ENCODE assay signal across 32 mouse cellular contexts in genomic region chr2:52817341-52817740, GRCm38 (mm10). TPM values are rescaled to one million over a fixed set of nuclear protein-coding genes. Genes with fewer than 3 reads are reported as not detected.
DNase-seq lines count a peak whose midpoint lies in the region; ATAC-seq and TF ChIP-seq lines count a peak whose summit lies in the region.
"Had no signal": no experiment of that assay in that cellular context is flagged by ENCODE, and none has a peak within 500 bp of the region (broad histone marks: within the 10 kb centered on the region; RNA-seq: fewer than 3 reads in every experiment).

No protein-coding gene starts in this region.

- no peak overlapping the region for H3K27ac ChIP-seq in layer of hippocampus, adult 2 months
- no peak overlapping the region for H3K27ac ChIP-seq in hindbrain, embryonic 13.5 days
- H3K27ac ChIP-seq: embryonic facial prominence, embryonic 10.5 days; embryonic facial prominence, embryonic 15.5 days; forebrain, embryonic 12.5 days; gastrocnemius, adult 2 months; heart, adult 2 months; heart, embryonic 13.5 days; hindbrain, embryonic 10.5 days; liver, embryonic 12.5 days; midbrain, embryonic 12.5 days; neural tube, embryonic 12.5 days had no signal

- no peak overlapping the region for H3K4me3 ChIP-seq in layer of hippocampus, adult 2 months
- H3K4me3 ChIP-seq in hindbrain, embryonic 13.5 days: no peak overlapping the region
- H3K4me3 ChIP-seq: embryonic facial prominence, embryonic 10.5 days; embryonic facial prominence, embryonic 15.5 days; forebrain, embryonic 12.5 days; gastrocnemius, adult 2 months; heart, adult 2 months; heart, embryonic 13.5 days; hindbrain, embryonic 10.5 days; liver, embryonic 12.5 days; megakaryocyte, embryonic 14.5 days; midbrain, embryonic 12.5 days; myocyte; neural tube, embryonic 12.5 days had no signal

- H3K36me3 ChIP-seq in hindbrain, embryonic 13.5 days: no peaks in the 10 kb centered on the region
- H3K36me3 ChIP-seq: embryonic facial prominence, embryonic 10.5 days; embryonic facial prominence, embryonic 15.5 days; forebrain, embryonic 12.5 days; heart, embryonic 13.5 days; hindbrain, embryonic 10.5 days; liver, embryonic 12.5 days; midbrain, embryonic 12.5 days; neural tube, embryonic 12.5 days had no signal

- H3K27me3 ChIP-seq in hindbrain, embryonic 13.5 days: no peaks in the 10 kb centered on the region
- H3K27me3 ChIP-seq: embryonic facial prominence, embryonic 15.5 days; forebrain, embryonic 12.5 days; heart, embryonic 13.5 days; liver, embryonic 12.5 days; midbrain, embryonic 12.5 days; neural tube, embryonic 12.5 days had no signal

- H3K9ac ChIP-seq in hindbrain, embryonic 13.5 days: no peak overlapping the region
- H3K9ac ChIP-seq: embryonic facial prominence, embryonic 15.5 days; forebrain, embryonic 12.5 days; forebrain, postnatal 0 days; heart, embryonic 13.5 days; liver, embryonic 12.5 days; liver, postnatal 0 days; midbrain, embryonic 12.5 days; neural tube, embryonic 12.5 days had no signal

- no peaks in the 10 kb centered on the region for H3K4me1 ChIP-seq in hindbrain, embryonic 13.5 days (replicated peaks)
- H3K4me1 ChIP-seq: embryonic facial prominence, embryonic 10.5 days; embryonic facial prominence, embryonic 15.5 days; forebrain, embryonic 12.5 days; heart, embryonic 13.5 days; hindbrain, embryonic 10.5 days; liver, embryonic 12.5 days; megakaryocyte, embryonic 14.5 days; midbrain, embryonic 12.5 days; neural tube, embryonic 12.5 days had no signal

- TF ChIP-seq CTCF in layer of hippocampus, adult 2 months (conservative IDR thresholded peaks at IDR 0.05): no peak

- H3K4me2 ChIP-seq in hindbrain, embryonic 13.5 days: no peak overlapping the region
- H3K4me2 ChIP-seq: embryonic facial prominence, embryonic 15.5 days; forebrain, embryonic 12.5 days; heart, embryonic 13.5 days; liver, embryonic 12.5 days; midbrain, embryonic 12.5 days; neural tube, embryonic 12.5 days had no signal

- no peaks in the 10 kb centered on the region for H3K9me3 ChIP-seq in hindbrain, embryonic 13.5 days
- H3K9me3 ChIP-seq: embryonic facial prominence, embryonic 10.5 days; embryonic facial prominence, embryonic 15.5 days; forebrain, embryonic 12.5 days; heart, embryonic 13.5 days; hindbrain, embryonic 10.5 days; liver, embryonic 12.5 days; megakaryocyte, embryonic 14.5 days; midbrain, embryonic 12.5 days; neural tube, embryonic 12.5 days had no signal

- ATAC-seq in hindbrain, embryonic 13.5 days (ENCODE audit: low FRiP score): no peak
- ATAC-seq: forebrain, postnatal 0 days; hindbrain, embryonic 16.5 days; liver, embryonic 12.5 days; liver, postnatal 0 days had no signal

- 86% methylated on average over 1 of the region's 1 CpGs for WGBS in hindbrain, embryonic 13.5 days

- DNase-seq in layer of hippocampus, adult 18-20 months (ENCODE audit: low spot score in 2 of 2): peak; percentile 30 to 73
- no peak for DNase-seq in layer of hippocampus, postnatal 25 days (ENCODE audit: extremely low spot score in 1 of 2, low spot score in 1 of 2)
- DNase-seq in brain, adult 2 months (ENCODE audit: low read depth, low spot score): peak; percentile 60
- peak; percentile 10 to 26 for DNase-seq in layer of hippocampus, adult 2 months (ENCODE audit: low spot score in 2 of 2)
- peak; percentile 9 for DNase-seq in right cerebral cortex, postnatal 25 days
- DNase-seq: adrenal gland, postnatal 36 days; B cell, adult 2 months; cerebellum, adult 8-10 months; cerebellum, postnatal 25 days; forebrain, postnatal 0 days; gastrocnemius, adult 2 months; gastrocnemius, postnatal 36 days; heart, adult 2 months; heart, postnatal 10 days; kidney, adult 2 months; kidney, postnatal 36 days; left cerebral cortex, postnatal 4 days; liver, postnatal 0 days; lung, postnatal 4 days; thymus, postnatal 4 days had no signal

RNA-seq across cellular contexts. Expression of gene Fmnl2, which starts 40.3 kb away (rescaled TPM):
- total RNA-seq in layer of hippocampus, adult 18-20 months (2021): 10 to 100 TPM; 43.0 to 46.9 TPM
- total RNA-seq in layer of hippocampus, postnatal 25 days (2021): 10 to 100 TPM; 45.2 to 45.7 TPM
- 10 to 100 TPM; 42.4 to 44.0 TPM for total RNA-seq in layer of hippocampus, adult 2 months (2021)
- polyA plus RNA-seq in hindbrain, embryonic 13.5 days (2015; fragmentation: Nextera tagmentation; extraction: Ambion mirVana): 13.3 and 13.5 TPM in 2 replicates

Comparison
In these comparisons a context has a peak if more than half of its experiments do, and no peak if none do; other contexts are left out.
1. DNase-seq: peak in layer of hippocampus, adult 18-20 months (2 of 2), brain, adult 2 months (single experiment), layer of hippocampus, adult 2 months (2 of 2) and right cerebral cortex, postnatal 25 days (single experiment); none in layer of hippocampus, postnatal 25 days (0 of 2).